ENCODE assay signal across 17 mouse cellular contexts in the genomic region with DNA sequence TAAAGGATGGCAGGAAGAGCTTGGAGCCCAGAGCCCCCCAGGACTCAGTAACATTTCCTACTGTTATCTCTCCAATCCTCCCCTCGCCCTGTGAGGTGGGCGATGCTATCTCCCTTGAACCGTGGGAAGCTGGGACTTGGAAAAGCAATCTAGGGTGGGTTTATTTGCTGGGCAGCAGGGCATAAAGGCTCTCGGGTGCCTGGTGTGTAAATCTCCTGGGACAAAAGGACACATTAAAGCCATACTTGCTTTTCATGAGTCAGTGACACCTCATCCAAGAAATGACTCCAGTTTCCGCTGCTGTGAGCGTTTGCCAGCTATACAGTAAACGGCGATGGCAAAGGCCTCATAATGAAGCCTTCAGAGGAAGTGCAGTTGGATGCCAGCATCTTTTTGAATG. TPM values are rescaled to one million over a fixed set of nuclear protein-coding genes. Genes with fewer than 3 reads are reported as not detected.
DNase-seq lines count a peak whose midpoint lies in the region; ATAC-seq and TF ChIP-seq lines count a peak whose summit lies in the region.
"Had no signal": no experiment of that assay in that cellular context is flagged by ENCODE, and none has a peak within 500 bp of the region (broad histone marks: within the 10 kb centered on the region; RNA-seq: fewer than 3 reads in every experiment).

No protein-coding gene starts in this region.

- no peak overlapping the region for H3K9ac ChIP-seq in midbrain, embryonic 12.5 days (replicated peaks)
- no peak overlapping the region for H3K9ac ChIP-seq in midbrain, postnatal 0 days (replicated peaks; ENCODE audit: low read length, poor library complexity, severe bottlenecking)
- no peak overlapping the region for H3K9ac ChIP-seq in hindbrain, postnatal 0 days (replicated peaks; ENCODE audit: low read length)
- H3K9ac ChIP-seq in stomach, embryonic 16.5 days (ENCODE audit: low read length) = no peak overlapping the region
- no peak overlapping the region for H3K9ac ChIP-seq in intestine, embryonic 16.5 days (ENCODE audit: low read depth, low read length)
- H3K9ac ChIP-seq in heart, embryonic 11.5 days (ENCODE audit: low read depth, low read length) = no peak overlapping the region
- H3K9ac ChIP-seq: heart, embryonic 12.5 days; liver, embryonic 15.5 days had no signal

- no peak overlapping the region for H3K4me2 ChIP-seq in midbrain, embryonic 12.5 days (replicated peaks)
- no peak overlapping the region for H3K4me2 ChIP-seq in midbrain, postnatal 0 days (ENCODE audit: low read depth, low read length, poor library complexity, severe bottlenecking)
- no peak overlapping the region for H3K4me2 ChIP-seq in hindbrain, postnatal 0 days (ENCODE audit: low read depth, low read length)
- H3K4me2 ChIP-seq in stomach, embryonic 16.5 days (ENCODE audit: low read depth, low read length) = no peak overlapping the region
- H3K4me2 ChIP-seq in intestine, embryonic 16.5 days (ENCODE audit: low read depth, low read length) = no peak overlapping the region
- no peak overlapping the region for H3K4me2 ChIP-seq in heart, embryonic 11.5 days
- H3K4me2 ChIP-seq: heart, embryonic 12.5 days; liver, embryonic 15.5 days had no signal

- no peaks in the 10 kb centered on the region for H3K27me3 ChIP-seq in midbrain, embryonic 12.5 days
- no peaks in the 10 kb centered on the region for H3K27me3 ChIP-seq in midbrain, postnatal 0 days (ENCODE audit: insufficient read depth, low read length)
- no peaks in the 10 kb centered on the region for H3K27me3 ChIP-seq in hindbrain, postnatal 0 days (ENCODE audit: insufficient read depth, low read length)
- H3K27me3 ChIP-seq in stomach, embryonic 16.5 days (ENCODE audit: control insufficient read depth, insufficient read depth, low read length) = no peaks in the 10 kb centered on the region
- no peaks in the 10 kb centered on the region for H3K27me3 ChIP-seq in intestine, embryonic 16.5 days (replicated peaks; ENCODE audit: control insufficient read depth, insufficient read depth, low read length)
- no peaks in the 10 kb centered on the region for H3K27me3 ChIP-seq in heart, embryonic 11.5 days (ENCODE audit: control insufficient read depth, insufficient read depth, low read length)
- H3K27me3 ChIP-seq: heart, embryonic 12.5 days; liver, embryonic 15.5 days had no signal

- ATAC-seq in frontal cortex, adult (ENCODE audit: low TSS enrichment) = peak; percentile 34; the same call in 1 of the 2 replicates
- no peak for ATAC-seq in midbrain, embryonic 12.5 days (ENCODE audit: low FRiP score, low read depth)
- ATAC-seq in midbrain, postnatal 0 days (ENCODE audit: low FRiP score) = no peak
- no peak for ATAC-seq in hindbrain, postnatal 0 days
- ATAC-seq in stomach, embryonic 16.5 days (ENCODE audit: insufficient read depth, low FRiP score) = no peak
- no peak for ATAC-seq in intestine, embryonic 16.5 days
- no peak for ATAC-seq in heart, embryonic 11.5 days (replicated peaks; ENCODE audit: insufficient number of reproducible peaks, low FRiP score, low TSS enrichment)

- 0 out of 2 replicates have a peak overlapping the region, but pooled peaks have one; percentile 20 for H3K27ac ChIP-seq in midbrain, embryonic 12.5 days (replicated peaks)
- H3K27ac ChIP-seq in midbrain, postnatal 0 days (ENCODE audit: low read depth, low read length) = no peak overlapping the region
- 0 out of 2 replicates have a peak overlapping the region, but pooled peaks have one; percentile 27 for H3K27ac ChIP-seq in hindbrain, postnatal 0 days
- peak overlapping the region; percentile 26 for H3K27ac ChIP-seq in stomach, embryonic 16.5 days (ENCODE audit: low read length)
- H3K27ac ChIP-seq in intestine, embryonic 16.5 days (ENCODE audit: low read length) = no peak overlapping the region
- H3K27ac ChIP-seq in heart, embryonic 11.5 days (ENCODE audit: low read depth, low read length) = no peak overlapping the region
- H3K27ac ChIP-seq: liver, embryonic 15.5 days had no signal

- H3K4me3 ChIP-seq in midbrain, embryonic 12.5 days = no peak overlapping the region
- no peak overlapping the region for H3K4me3 ChIP-seq in midbrain, postnatal 0 days (ENCODE audit: low read depth, low read length)
- H3K4me3 ChIP-seq in hindbrain, postnatal 0 days (ENCODE audit: low read length) = no peak overlapping the region
- H3K4me3 ChIP-seq in stomach, embryonic 16.5 days (replicated peaks; ENCODE audit: low read length) = no peak overlapping the region
- no peak overlapping the region for H3K4me3 ChIP-seq in intestine, embryonic 16.5 days (ENCODE audit: low read length)
- no peak overlapping the region for H3K4me3 ChIP-seq in heart, embryonic 11.5 days (ENCODE audit: low read depth, low read length)
- H3K4me3 ChIP-seq: heart, embryonic 12.5 days; liver, embryonic 15.5 days had no signal

- no peak for DNase-seq in frontal cortex, postnatal 10 days (ENCODE audit: low spot score in 2 of 2)
- DNase-seq in midbrain, postnatal 0 days (ENCODE audit: low spot score) = no peak
- DNase-seq in hindbrain, postnatal 0 days (ENCODE audit: low spot score) = no peak
- DNase-seq: adrenal gland, postnatal 14 days; cerebellum, postnatal 14 days; gastrocnemius, postnatal 10 days; kidney, postnatal 10 days; right cerebral cortex, postnatal 4 days; thymus, postnatal 14 days had no signal

- H3K9me3 ChIP-seq in midbrain, embryonic 12.5 days = no peaks in the 10 kb centered on the region
- H3K9me3 ChIP-seq in midbrain, postnatal 0 days (ENCODE audit: low read length) = no peaks in the 10 kb centered on the region
- H3K9me3 ChIP-seq in hindbrain, postnatal 0 days (ENCODE audit: low read length) = no peaks in the 10 kb centered on the region
- no peaks in the 10 kb centered on the region for H3K9me3 ChIP-seq in stomach, embryonic 16.5 days (replicated peaks; ENCODE audit: control insufficient read depth, low read length)
- no peaks in the 10 kb centered on the region for H3K9me3 ChIP-seq in intestine, embryonic 16.5 days (ENCODE audit: control insufficient read depth, low read length)
- H3K9me3 ChIP-seq in heart, embryonic 11.5 days (replicated peaks; ENCODE audit: control insufficient read depth, low read length) = no peaks in the 10 kb centered on the region
- H3K9me3 ChIP-seq: G1E; heart, embryonic 12.5 days; liver, embryonic 15.5 days had no signal

- WGBS in midbrain, embryonic 12.5 days = 78% methylated on average over 8 of the region's 8 CpGs
- 64% methylated on average over 8 of the region's 8 CpGs for WGBS in midbrain, postnatal 0 days
- WGBS in hindbrain, postnatal 0 days = 65% methylated on average over 8 of the region's 8 CpGs
- WGBS in stomach, embryonic 16.5 days = 63% methylated on average over 8 of the region's 8 CpGs
- 77% methylated on average over 8 of the region's 8 CpGs for WGBS in intestine, embryonic 16.5 days
- 72% methylated on average over 8 of the region's 8 CpGs for WGBS in heart, embryonic 11.5 days (ENCODE audit: insufficient replicate concordance)

- peaks cover 16% of the 10 kb centered on the region for H3K4me1 ChIP-seq in midbrain, embryonic 12.5 days
- no peaks in the 10 kb centered on the region for H3K4me1 ChIP-seq in midbrain, postnatal 0 days (ENCODE audit: insufficient read depth, low read length)
- H3K4me1 ChIP-seq in hindbrain, postnatal 0 days (ENCODE audit: insufficient read depth, low read length) = 0 out of 2 replicates have a peak, but pooled peaks cover 8% of the 10 kb centered on the region
- no peaks in the 10 kb centered on the region for H3K4me1 ChIP-seq in stomach, embryonic 16.5 days (ENCODE audit: control insufficient read depth, insufficient read depth, low read length)
- no peaks in the 10 kb centered on the region for H3K4me1 ChIP-seq in intestine, embryonic 16.5 days (ENCODE audit: control insufficient read depth, insufficient read depth, low read length)
- no peaks in the 10 kb centered on the region for H3K4me1 ChIP-seq in heart, embryonic 11.5 days (ENCODE audit: control insufficient read depth, insufficient read depth, low read length)
- H3K4me1 ChIP-seq: liver, embryonic 15.5 days had no signal

- H3K36me3 ChIP-seq in midbrain, embryonic 12.5 days = peaks cover 35% of the 10 kb centered on the region
- peaks cover 47% of the 10 kb centered on the region for H3K36me3 ChIP-seq in midbrain, postnatal 0 days (ENCODE audit: insufficient read depth, low read length)
- peaks cover 42% of the 10 kb centered on the region; the same call in 1 of the 2 replicates for H3K36me3 ChIP-seq in hindbrain, postnatal 0 days (ENCODE audit: insufficient read depth, low read length)
- peaks cover 10% of the 10 kb centered on the region; the same call in 1 of the 2 replicates for H3K36me3 ChIP-seq in stomach, embryonic 16.5 days (ENCODE audit: control insufficient read depth, insufficient read depth, low read length)
- H3K36me3 ChIP-seq in intestine, embryonic 16.5 days (ENCODE audit: control insufficient read depth, insufficient read depth, low read length) = peaks cover 8% of the 10 kb centered on the region
- H3K36me3 ChIP-seq in heart, embryonic 11.5 days (ENCODE audit: control insufficient read depth, insufficient read depth, low read length) = peaks cover 5% of the 10 kb centered on the region; the same call in 1 of the 2 replicates

- no peak for TF ChIP-seq CTCF in midbrain, postnatal 0 days (IDR thresholded peaks at IDR 0.05)
- TF ChIP-seq CTCF in hindbrain, postnatal 0 days (IDR thresholded peaks at IDR 0.05; ENCODE audit: low read depth) = no peak

RNA-seq across cellular contexts. Expression of gene Abhd2, which starts 50.9 kb away (rescaled TPM):
- 13.7 and 14.9 TPM in 2 replicates for polyA plus RNA-seq in midbrain, embryonic 12.5 days (2016; fragmentation: Nextera tagmentation; extraction: Ambion mirVana)
- 83.2 and 85.7 TPM in 2 replicates for total RNA-seq in midbrain, postnatal 0 days (2014; rRNA removed)
- polyA plus RNA-seq in midbrain, postnatal 0 days (2015; fragmentation: Nextera tagmentation; extraction: Ambion mirVana) = 18.1 and 23.0 TPM in 2 replicates
- 92.3 and 100 TPM in 2 replicates for total RNA-seq in hindbrain, postnatal 0 days (2014; rRNA removed)
- 23.7 and 23.9 TPM in 2 replicates for polyA plus RNA-seq in hindbrain, postnatal 0 days (2015; fragmentation: Nextera tagmentation; extraction: Ambion mirVana)
- 13.8 and 15.7 TPM in 2 replicates for polyA plus RNA-seq in stomach, embryonic 16.5 days (2015; fragmentation: Nextera tagmentation; extraction: Ambion mirVana)
- 11.5 and 15.1 TPM in 2 replicates for polyA plus RNA-seq in intestine, embryonic 16.5 days (2015; fragmentation: Nextera tagmentation; extraction: Ambion mirVana)
- polyA plus RNA-seq in heart, embryonic 11.5 days (2014; fragmentation: Nextera tagmentation; extraction: Ambion mirVana) = 4.9 and 6.1 TPM in 2 replicates

Comparison
In these comparisons a context has a peak if more than half of its experiments do, and no peak if none do; other contexts are left out.
1. H3K27ac ChIP-seq: peak in midbrain, embryonic 12.5 days (single experiment), hindbrain, postnatal 0 days (single experiment) and stomach, embryonic 16.5 days (single experiment); none in midbrain, postnatal 0 days (single experiment), intestine, embryonic 16.5 days (single experiment) and heart, embryonic 11.5 days (single experiment).